Mouse (Mus musculus) cerebellum, adult 2 months (tissue): ENCODE data around the gene Ndufa8. TPM values are rescaled to one million over a fixed set of nuclear protein-coding genes. Genes with fewer than 3 reads are reported as not detected.
A peak's percentile ranks its signal among the peaks of the same experiment; 100 is the strongest.

Experiments
- DNase-seq, 2 experiments: peaks; one replicate each; pipeline ENCODE4 v3.0.0; 2021
- H3K27ac ChIP-seq: fragments of 200-500 bp; 2 replicates; pipeline ENCODE4 v1.5.1; 2012; ENCODE audit warnings: low read length, control low read depth, inconsistent platforms; ENCODE audit not compliant: insufficient read depth
- H3K27me3 ChIP-seq: fragments of 200-500 bp; 2 replicates; pipeline ENCODE4 v1.6.1; 2012; ENCODE audit warnings: inconsistent platforms, mild to moderate bottlenecking, low read length, moderate library complexity; ENCODE audit not compliant: control insufficient read depth, insufficient read depth
- H3K4me1 ChIP-seq: fragments of 200-500 bp; 2 replicates; pipeline ENCODE4 v1.6.1; 2011; ENCODE audit warnings: low read length; ENCODE audit not compliant: control insufficient read depth, insufficient read depth
- H3K4me3 ChIP-seq: fragments of 200-500 bp; replicated peaks from 2 replicates; pipeline ENCODE3; 2011; ENCODE audit warnings: mild to moderate bottlenecking, low read depth, low read length, control low read depth; ENCODE audit not compliant: insufficient read depth
- CTCF ChIP-seq: fragments of 200-500 bp; IDR thresholded peaks from 2 replicates; pipeline ENCODE4 v1.5.1; 2011; ENCODE audit warnings: low read depth, mild to moderate bottlenecking, control low read depth, low read length, moderate library complexity, borderline replicate concordance; ENCODE audit not compliant: insufficient read depth
- POLR2A ChIP-seq: fragments of 200-500 bp; IDR thresholded peaks from 2 replicates; pipeline ENCODE4 v1.6.1; 2011; ENCODE audit warnings: low read length, control low read depth, borderline replicate concordance; ENCODE audit not compliant: insufficient read depth
- WGBS: fragments of 180-500 bp; shearing (Covaris S2); methylation state at CpG from one replicate; pipeline ENCODE4 v1.1.7; 2018; 5-methylcytosine and 5-hydroxymethylcytosine counted together
- polyA plus RNA-seq: library from polyadenylated mRNA; depleted of rRNA; stranded (reverse); fragments of >200 nt; gene quantifications from 2 replicates; pipeline ENCODE4 v1.2.3, GENCODE M21; 2012

The Ndufa8 gene
- polyA plus RNA-seq, 1 experiment = 249 TPM

DNA sequence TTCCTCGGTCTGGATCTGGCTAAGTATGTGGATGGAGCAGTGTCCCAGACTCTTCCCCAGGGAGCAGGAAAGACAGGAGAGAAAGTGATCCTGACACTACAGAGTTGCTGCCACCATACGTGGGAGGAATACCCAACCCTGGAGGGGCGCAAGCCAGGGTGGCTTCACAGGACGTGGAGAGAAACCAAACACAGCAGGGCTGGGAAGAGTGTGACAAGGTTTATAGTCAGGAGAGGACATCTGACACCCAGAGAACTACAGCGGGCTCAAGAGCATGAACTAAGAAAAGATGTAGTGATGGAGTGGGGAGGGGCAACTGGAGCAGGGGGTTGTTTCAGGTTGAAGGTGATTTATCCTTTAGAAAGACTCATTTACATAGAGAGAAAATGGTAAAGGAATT lies 12.2 kb upstream of the Ndufa8 start:
- no peak overlapping the region for H3K4me3 ChIP-seq
- DNase-seq = no peak
- no peaks in the 10 kb centered on the region for H3K4me1 ChIP-seq
- no peak overlapping the region for H3K27ac ChIP-seq
- TF ChIP-seq POLR2A (no peak), CTCF (no peak)
- 64% methylated on average over 5 of the region's 5 CpGs for WGBS
- H3K27me3 ChIP-seq = no peaks in the 10 kb centered on the region

GRCm38 (mm10) chr2:36056248-36056647 lies 7.0 kb upstream of the Ndufa8 start:
- no peak for TF ChIP-seq CTCF
- TF ChIP-seq POLR2A = no peak

DNA sequence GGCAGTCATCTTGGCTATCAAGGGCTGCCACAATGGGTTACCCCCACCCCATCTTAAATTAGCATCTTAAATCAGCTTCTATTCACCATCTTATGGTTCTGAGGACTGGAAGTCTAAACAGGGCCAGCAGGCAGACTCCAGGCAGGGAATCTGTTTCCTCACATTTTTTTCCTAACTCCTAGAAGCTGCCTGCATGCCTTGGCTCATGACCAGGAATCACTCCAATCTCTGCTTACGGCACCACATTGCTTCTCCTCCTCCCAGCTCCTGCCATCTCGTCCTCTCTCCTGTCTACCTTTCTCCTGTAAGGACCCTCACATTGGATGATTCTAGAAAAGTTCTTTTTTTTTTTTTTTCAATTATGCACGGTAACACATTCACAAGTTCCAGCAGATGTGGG lies 4.0 kb upstream of the Ndufa8 start:
- DNase-seq = no peak
- Histone ChIP-seq H3K4me1 (no peaks in the 10 kb centered on the region), H3K27me3 (no peaks in the 10 kb centered on the region), H3K4me3 (no peak overlapping the region), H3K27ac (no peak overlapping the region)
- WGBS = 36% methylated on average over 3 of the region's 3 CpGs
- TF ChIP-seq POLR2A (no peak), CTCF (no peak)

More at GRCm38 (mm10) chr2:36056248-36056647, 7.0 kb upstream of the Ndufa8 start:
- WGBS = 25% methylated on average over 3 of the region's 3 CpGs
- Histone ChIP-seq H3K27ac (no peak overlapping the region), H3K4me1 (no peaks in the 10 kb centered on the region), H3K4me3 (no peak overlapping the region), H3K27me3 (no peaks in the 10 kb centered on the region)
- DNase-seq = no peak

DNA sequence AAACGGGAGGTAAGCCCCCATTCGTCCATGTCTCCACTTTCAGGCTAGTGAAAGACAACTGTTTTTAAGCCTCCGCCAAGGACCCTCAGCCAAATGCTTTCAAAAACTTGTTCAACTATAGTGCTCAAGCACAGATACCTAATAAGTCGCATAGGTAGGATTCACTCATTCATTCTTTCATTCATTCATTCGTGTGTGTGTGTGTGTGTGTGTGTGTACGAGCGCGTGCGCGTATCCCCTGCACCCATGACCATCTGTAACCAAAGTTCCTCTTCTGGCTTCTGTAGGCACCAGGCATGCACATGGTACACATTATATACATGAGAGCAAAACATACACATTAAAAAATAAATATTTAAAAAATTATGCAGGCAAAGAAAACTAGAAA lies 355 bp upstream of the Ndufa8 start:
- H3K4me3 ChIP-seq = peak overlapping the region; percentile 85
- DNase-seq = no peak

DNA sequence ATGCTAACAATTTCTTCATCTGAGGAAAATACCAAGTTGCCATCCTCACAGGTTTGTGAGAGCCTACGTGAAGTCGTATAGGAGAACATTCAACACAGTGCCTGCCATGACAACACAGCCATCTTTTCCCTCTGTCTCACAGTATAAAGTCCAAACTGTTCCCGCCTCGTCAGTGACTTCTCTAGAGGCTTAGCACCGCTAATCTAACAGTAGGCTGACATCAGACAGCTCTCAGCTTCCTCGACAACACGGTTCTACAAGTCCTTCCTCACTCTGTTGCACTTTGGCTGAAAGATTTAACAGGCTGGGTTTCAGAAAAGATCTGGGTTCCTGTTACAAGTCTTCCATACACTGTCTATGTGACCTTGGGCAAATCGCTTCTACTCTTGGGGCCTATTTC lies 1.0 kb downstream of the Ndufa8 start:
- Histone ChIP-seq H3K4me1 (peaks cover 12% of the 10 kb centered on the region; the same call in 1 of the 2 replicates), H3K27ac (no peak overlapping the region), H3K4me3 (peak overlapping the region; percentile 85), H3K27me3 (no peaks in the 10 kb centered on the region)
- no peak for DNase-seq
- WGBS = 50% methylated on average over 8 of the region's 8 CpGs
- TF ChIP-seq CTCF = no peak
- no peak for TF ChIP-seq POLR2A

More for the DNA sequence above, 355 bp upstream of the Ndufa8 start:
- WGBS = 50% methylated on average over 10 of the region's 10 CpGs
- no peak for TF ChIP-seq CTCF
- TF ChIP-seq POLR2A = no peak
- Histone ChIP-seq H3K27me3 (no peaks in the 10 kb centered on the region), H3K27ac (no peak overlapping the region), H3K4me1 (peaks cover 9% of the 10 kb centered on the region; the same call in 1 of the 2 replicates)

GRCm38 (mm10) chr2:36040872-36041271 lies 8.3 kb downstream of the Ndufa8 start:
- TF ChIP-seq POLR2A (no peak), CTCF (no peak)
- no peak for DNase-seq
- H3K4me3 ChIP-seq = no peak overlapping the region
- no peak overlapping the region for H3K27ac ChIP-seq
- 78% methylated on average over 1 of the region's 1 CpGs for WGBS
- no peaks in the 10 kb centered on the region for H3K27me3 ChIP-seq
- peaks cover 6% of the 10 kb centered on the region for H3K4me1 ChIP-seq

GRCm38 (mm10) chr2:36039297-36039985 lies 9.8 kb downstream of the Ndufa8 start:
- Histone ChIP-seq H3K4me3 (no peak overlapping the region), H3K27ac (no peak overlapping the region), H3K27me3 (no peaks in the 10 kb centered on the region), H3K4me1 (peaks cover 6% of the 10 kb centered on the region)
- TF ChIP-seq POLR2A = no peak
- TF ChIP-seq CTCF = no peak
- WGBS = 83% methylated on average over 7 of the region's 7 CpGs
- DNase-seq = no peak

- no peak overlapping the region for H3K4me3 ChIP-seq
- H3K27ac ChIP-seq = no peak overlapping the region
- H3K27me3 ChIP-seq = no peaks in the 10 kb centered on the region
- no peaks in the 10 kb centered on the region for H3K4me1 ChIP-seq
- TF ChIP-seq CTCF = no peak
- TF ChIP-seq POLR2A = no peak
- DNase-seq = peak in 1 of 2 experiments; percentile 2
- WGBS = 85% methylated on average over 11 of the region's 11 CpGs
Observed at GRCm38 (mm10) chr2:36035413-36036081, 13.7 kb downstream of the Ndufa8 start.
